ENCODE assay signal across 17 mouse cellular contexts in the genomic region with DNA sequence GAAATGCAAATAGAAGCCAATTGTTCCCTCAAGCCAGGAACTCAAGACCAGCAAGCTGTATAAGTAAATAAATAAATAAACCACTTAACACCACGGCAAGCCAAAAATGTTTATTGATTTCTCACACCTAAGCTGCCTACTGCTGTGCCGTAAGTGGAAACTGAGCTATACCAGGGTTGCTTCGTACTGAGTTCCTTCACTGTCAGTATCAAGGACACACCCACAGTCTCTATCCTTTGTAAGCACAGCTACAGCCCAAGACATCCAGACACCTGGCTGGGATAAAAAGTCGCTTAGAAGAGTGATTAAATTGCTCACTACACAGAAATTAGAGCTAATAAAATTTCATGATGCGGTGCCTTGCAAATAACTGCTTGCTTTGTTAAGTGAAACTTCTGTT.
"Had no signal": no experiment of that assay in that cellular context is flagged by ENCODE, and none has a peak within 500 bp of the region (broad histone marks: within the 10 kb centered on the region; RNA-seq: fewer than 3 reads in every experiment).

No protein-coding gene starts in this region.

- H3K27ac ChIP-seq: layer of hippocampus, adult 2 months; liver, embryonic 13.5 days; midbrain, embryonic 12.5 days; midbrain, embryonic 15.5 days; neural tube, embryonic 12.5 days; stomach, embryonic 15.5 days had no signal

- ATAC-seq: intestine, postnatal 0 days; midbrain, embryonic 15.5 days had no signal

- H3K4me2 ChIP-seq: liver, embryonic 13.5 days; midbrain, embryonic 12.5 days; midbrain, embryonic 15.5 days; neural tube, embryonic 12.5 days; stomach, embryonic 15.5 days had no signal

- H3K9ac ChIP-seq: liver, embryonic 13.5 days; midbrain, embryonic 12.5 days; midbrain, embryonic 15.5 days; neural tube, embryonic 12.5 days; stomach, embryonic 15.5 days had no signal

- H3K4me1 ChIP-seq: liver, embryonic 13.5 days; midbrain, embryonic 12.5 days; midbrain, embryonic 15.5 days; neural tube, embryonic 12.5 days; stomach, embryonic 15.5 days had no signal

- H3K9me3 ChIP-seq: liver, embryonic 13.5 days; midbrain, embryonic 12.5 days; midbrain, embryonic 15.5 days; neural tube, embryonic 12.5 days; stomach, embryonic 15.5 days had no signal

- H3K36me3 ChIP-seq: liver, embryonic 13.5 days; midbrain, embryonic 12.5 days; midbrain, embryonic 15.5 days; neural tube, embryonic 12.5 days; stomach, embryonic 15.5 days had no signal

- H3K27me3 ChIP-seq: liver, embryonic 13.5 days; midbrain, embryonic 12.5 days; midbrain, embryonic 15.5 days; neural tube, embryonic 12.5 days; stomach, embryonic 15.5 days had no signal

- H3K4me3 ChIP-seq: layer of hippocampus, adult 2 months; liver, embryonic 13.5 days; midbrain, embryonic 12.5 days; midbrain, embryonic 15.5 days; neural tube, embryonic 12.5 days; stomach, embryonic 15.5 days had no signal

- DNase-seq: kidney, adult 2 months; kidney, postnatal 14 days; layer of hippocampus, adult 9-11 months; liver, embryonic 13.5 days; lung, adult 2 months; lung, postnatal 14 days; lung, postnatal 4 days; retina, postnatal 1 day; right cerebral cortex, postnatal 25 days; spleen, adult 18-20 months; thymus, postnatal 25 days had no signal
